Mouse (Mus musculus): ENCODE results near the gene 2310011J03Rik. TPM values are rescaled to one million over a fixed set of nuclear protein-coding genes. Genes with fewer than 3 reads are reported as not detected.

Gene 2310011J03Rik
- polyA plus RNA-seq, 1 experiment from 2014 or later: 38.4 TPM

GRCm38 (mm10) chr10:80311560-80311959 is 8.8 kb downstream of the 2310011J03Rik start:
- H3K4me1 ChIP-seq: peaks cover 29% of the 10 kb centered on the region
- peaks cover 53% of the 10 kb centered on the region for H3K27me3 ChIP-seq
- peaks cover 98% of the 10 kb centered on the region for H3K36me3 ChIP-seq
- H3K9ac ChIP-seq: no peak overlapping the region
- no peak for ATAC-seq (ENCODE audit: low FRiP score)
- no peaks in the 10 kb centered on the region for H3K9me3 ChIP-seq (replicated peaks)
- no peak overlapping the region for H3K4me3 ChIP-seq
- H3K27ac ChIP-seq: no peak overlapping the region
- WGBS: 88% methylated on average over 16 of the region's 16 CpGs
- H3K4me2 ChIP-seq (replicated peaks): no peak overlapping the region

GRCm38 (mm10) chr10:80304862-80305261 is 15.5 kb downstream of the 2310011J03Rik start:
- peak overlapping the region; percentile 31 for H3K4me2 ChIP-seq (replicated peaks)
- H3K9ac ChIP-seq: peak overlapping the region; percentile 39
- WGBS: 23% methylated on average over 25 of the region's 25 CpGs
- no peak for ATAC-seq (ENCODE audit: low FRiP score)
- peaks cover 66% of the 10 kb centered on the region for H3K36me3 ChIP-seq
- H3K4me3 ChIP-seq: peak overlapping the region; percentile 14
- H3K9me3 ChIP-seq (replicated peaks): no peaks in the 10 kb centered on the region
- H3K27ac ChIP-seq: no peak overlapping the region
- peaks cover 35% of the 10 kb centered on the region for H3K4me1 ChIP-seq
- H3K27me3 ChIP-seq: peaks cover 10% of the 10 kb centered on the region

- peaks cover 39% of the 10 kb centered on the region for H3K4me1 ChIP-seq
- ATAC-seq (ENCODE audit: low FRiP score): no peak
- H3K36me3 ChIP-seq: peaks cover 64% of the 10 kb centered on the region
- WGBS: 28% methylated on average over 11 of the region's 12 CpGs
- H3K9me3 ChIP-seq (replicated peaks): no peaks in the 10 kb centered on the region
- peak overlapping the region; percentile 31 for H3K4me2 ChIP-seq (replicated peaks)
- H3K9ac ChIP-seq: peak overlapping the region; percentile 39
- no peak overlapping the region for H3K27ac ChIP-seq
- peak overlapping the region; percentile 14 for H3K4me3 ChIP-seq
- peaks cover 14% of the 10 kb centered on the region for H3K27me3 ChIP-seq
These were observed 15.9 kb downstream of the 2310011J03Rik start for GRCm38 (mm10) chr10:80304458-80304857.

GRCm38 (mm10) chr10:80302471-80302881 is 17.9 kb downstream of the 2310011J03Rik start:
- peaks cover 27% of the 10 kb centered on the region for H3K27me3 ChIP-seq
- H3K4me1 ChIP-seq: peaks cover 53% of the 10 kb centered on the region
- H3K27ac ChIP-seq: peak overlapping the region; percentile 99; the same call in 1 of the 2 replicates
- ATAC-seq (ENCODE audit: low FRiP score): no peak
- WGBS: 9% methylated on average over 9 of the region's 9 CpGs
- H3K36me3 ChIP-seq: peaks cover 44% of the 10 kb centered on the region
- H3K4me3 ChIP-seq: peak overlapping the region; percentile 62
- peak overlapping the region; percentile 72 for H3K4me2 ChIP-seq (replicated peaks)
- H3K9me3 ChIP-seq (replicated peaks): no peaks in the 10 kb centered on the region
- peak overlapping the region; percentile 97 for H3K9ac ChIP-seq

- Histone ChIP-seq H3K4me2 (replicated peaks) (peak overlapping the region; percentile 72), H3K36me3 (peaks cover 39% of the 10 kb centered on the region), H3K4me3 (peak overlapping the region; percentile 62), H3K27me3 (peaks cover 28% of the 10 kb centered on the region), H3K9me3 (replicated peaks) (no peaks in the 10 kb centered on the region), H3K27ac (peak overlapping the region; percentile 99), H3K9ac (peak overlapping the region; percentile 97), H3K4me1 (peaks cover 57% of the 10 kb centered on the region)
- 40% methylated on average over 5 of the region's 5 CpGs for WGBS
- ATAC-seq (ENCODE audit: low FRiP score): no peak
These were observed 18.3 kb downstream of the 2310011J03Rik start for GRCm38 (mm10) chr10:80302082-80302355.

GRCm38 (mm10) chr10:80301256-80302081 is 18.9 kb downstream of the 2310011J03Rik start:
- Histone ChIP-seq H3K4me1 (peaks cover 63% of the 10 kb centered on the region), H3K4me3 (peak overlapping the region; percentile 62), H3K27ac (peak overlapping the region; percentile 99), H3K9ac (peak overlapping the region; percentile 97), H3K4me2 (replicated peaks) (peak overlapping the region; percentile 72), H3K27me3 (peaks cover 28% of the 10 kb centered on the region), H3K36me3 (peaks cover 34% of the 10 kb centered on the region), H3K9me3 (replicated peaks) (no peaks in the 10 kb centered on the region)
- 68% methylated on average over 10 of the region's 10 CpGs for WGBS
- ATAC-seq (ENCODE audit: low FRiP score): no peak; the same call in 1 of the 2 replicates

GRCm38 (mm10) chr10:80300672-80301181 is 19.6 kb downstream of the 2310011J03Rik start:
- WGBS: 10% methylated on average over 11 of the region's 11 CpGs
- peaks cover 24% of the 10 kb centered on the region; the same call in 1 of the 2 replicates for H3K27me3 ChIP-seq
- peak overlapping the region; percentile 97 for H3K9ac ChIP-seq

GRCm38 (mm10) chr10:80299824-80300223 is 20.5 kb downstream of the 2310011J03Rik start:
- WGBS: 34% methylated on average over 10 of the region's 10 CpGs
- Histone ChIP-seq H3K4me2 (replicated peaks) (peak overlapping the region; percentile 72), H3K4me1 (peaks cover 75% of the 10 kb centered on the region), H3K27ac (peak overlapping the region; percentile 99), H3K9ac (peak overlapping the region; percentile 97), H3K9me3 (replicated peaks) (no peaks in the 10 kb centered on the region), H3K27me3 (peaks cover 23% of the 10 kb centered on the region; the same call in 1 of the 2 replicates), H3K36me3 (peaks cover 17% of the 10 kb centered on the region), H3K4me3 (peak overlapping the region; percentile 62)
- ATAC-seq (ENCODE audit: low FRiP score): no peak

More at GRCm38 (mm10) chr10:80300672-80301181, 19.6 kb downstream of the 2310011J03Rik start:
- peaks cover 26% of the 10 kb centered on the region for H3K36me3 ChIP-seq
- peak overlapping the region; percentile 62 for H3K4me3 ChIP-seq
- ATAC-seq (ENCODE audit: low FRiP score): peak; percentile 83
- peak overlapping the region; percentile 72 for H3K4me2 ChIP-seq (replicated peaks)
- H3K9me3 ChIP-seq (replicated peaks): no peaks in the 10 kb centered on the region
- H3K27ac ChIP-seq: peak overlapping the region; percentile 99
- peaks cover 69% of the 10 kb centered on the region for H3K4me1 ChIP-seq

GRCm38 (mm10) chr10:80299301-80299700 is 21.0 kb downstream of the 2310011J03Rik start:
- Histone ChIP-seq H3K4me3 (peak overlapping the region; percentile 62), H3K27me3 (peaks cover 21% of the 10 kb centered on the region; the same call in 1 of the 2 replicates), H3K9me3 (replicated peaks) (no peaks in the 10 kb centered on the region), H3K4me2 (replicated peaks) (peak overlapping the region; percentile 72), H3K4me1 (peaks cover 70% of the 10 kb centered on the region), H3K36me3 (peaks cover 17% of the 10 kb centered on the region), H3K27ac (peak overlapping the region; percentile 99), H3K9ac (peak overlapping the region; percentile 97)
- WGBS: 5% methylated on average over 15 of the region's 15 CpGs
- no peak for ATAC-seq (ENCODE audit: low FRiP score)

GRCm38 (mm10) chr10:80298571-80299281 is 21.6 kb downstream of the 2310011J03Rik start:
- ATAC-seq (ENCODE audit: low FRiP score): peak; percentile 70
- Histone ChIP-seq H3K9me3 (replicated peaks) (no peaks in the 10 kb centered on the region), H3K27ac (peak overlapping the region; percentile 99), H3K4me3 (peak overlapping the region; percentile 62), H3K27me3 (peaks cover 21% of the 10 kb centered on the region; the same call in 1 of the 2 replicates), H3K36me3 (peaks cover 22% of the 10 kb centered on the region), H3K9ac (peak overlapping the region; percentile 97), H3K4me1 (peaks cover 68% of the 10 kb centered on the region), H3K4me2 (replicated peaks) (peak overlapping the region; percentile 72)
- 4% methylated on average over 26 of the region's 26 CpGs for WGBS

GRCm38 (mm10) chr10:80297526-80298133 is 22.7 kb downstream of the 2310011J03Rik start:
- Histone ChIP-seq H3K4me2 (replicated peaks) (peak overlapping the region; percentile 72), H3K4me1 (peaks cover 69% of the 10 kb centered on the region), H3K27ac (peak overlapping the region; percentile 99), H3K9ac (peak overlapping the region; percentile 97), H3K9me3 (replicated peaks) (no peaks in the 10 kb centered on the region), H3K27me3 (peaks cover 21% of the 10 kb centered on the region; the same call in 1 of the 2 replicates), H3K36me3 (peaks cover 24% of the 10 kb centered on the region), H3K4me3 (peak overlapping the region; percentile 6; the same call in 1 of the 2 replicates)
- ATAC-seq (ENCODE audit: low FRiP score): no peak
- WGBS: 77% methylated on average over 8 of the region's 8 CpGs

Data from hindbrain, embryonic 12.5 days (tissue).